ENCODE assay signal across 24 mouse cellular contexts in genomic region chr1:186354072-186354471, GRCm38 (mm10).
"Had no signal": no experiment of that assay in that cellular context is flagged by ENCODE, and none has a peak within 500 bp of the region (broad histone marks: within the 10 kb centered on the region; RNA-seq: fewer than 3 reads in every experiment).

No protein-coding gene starts in this region.

- H3K27ac ChIP-seq: gastrocnemius, adult 2 months; heart, adult 2 months; hindbrain, embryonic 10.5 days; hindbrain, embryonic 12.5 days; hindbrain, embryonic 14.5 days; intestine, embryonic 15.5 days; layer of hippocampus, adult 2 months; left cerebral cortex, adult 2 months; limb, embryonic 10.5 days; limb, embryonic 12.5 days had no signal

- H3K9ac ChIP-seq: heart, embryonic 12.5 days; hindbrain, embryonic 12.5 days; hindbrain, embryonic 14.5 days; intestine, embryonic 15.5 days; limb, embryonic 12.5 days had no signal

- H3K27me3 ChIP-seq: heart, embryonic 12.5 days; hindbrain, embryonic 12.5 days; intestine, embryonic 15.5 days; limb, embryonic 12.5 days had no signal

- H3K36me3 ChIP-seq: heart, embryonic 12.5 days; hindbrain, embryonic 10.5 days; hindbrain, embryonic 12.5 days; intestine, embryonic 15.5 days; limb, embryonic 10.5 days; limb, embryonic 12.5 days had no signal

- H3K9me3 ChIP-seq: hindbrain, embryonic 10.5 days; hindbrain, embryonic 12.5 days; intestine, embryonic 15.5 days; limb, embryonic 10.5 days; limb, embryonic 12.5 days had no signal

- ATAC-seq: hindbrain, embryonic 16.5 days; inflammation-experienced regulatory T-cells, adult 6 months; intestine, embryonic 15.5 days; intestine, postnatal 0 days had no signal

- DNase-seq: gastrocnemius, adult 2 months; gastrocnemius, postnatal 10 days; gastrocnemius, postnatal 25 days; heart, adult 2 months; heart, postnatal 10 days; heart, postnatal 4 days; kidney, adult 18-20 months; kidney, adult 8-10 months; kidney, postnatal 10 days; kidney, postnatal 25 days; kidney, postnatal 4 days; liver had no signal

- H3K4me1 ChIP-seq: hindbrain, embryonic 10.5 days; hindbrain, embryonic 12.5 days; intestine, embryonic 15.5 days had no signal

- H3K4me3 ChIP-seq: gastrocnemius, adult 2 months; heart, adult 2 months; heart, embryonic 12.5 days; hindbrain, embryonic 10.5 days; hindbrain, embryonic 12.5 days; intestine, embryonic 15.5 days; layer of hippocampus, adult 2 months; left cerebral cortex, adult 2 months; limb, embryonic 10.5 days; limb, embryonic 12.5 days had no signal
